Mouse (Mus musculus) left cerebral cortex, adult 6 months (tissue): ENCODE results near the gene Olfr902. TPM values are rescaled to one million over a fixed set of nuclear protein-coding genes. Genes with fewer than 3 reads are reported as not detected.

Source experiments
- long read RNA-seq, 2 experiments: library from polyadenylated mRNA; unstranded; transcript quantifications; one replicate each; pipeline ENCODE4 v2.0.0; 2019 to 2020
- polyA plus RNA-seq: library from polyadenylated mRNA; unstranded; fragments of <200 nt; fragmentation: Nextera tagmentation; gene quantifications from 2 replicates; pipeline ENCODE4 v1.2.3, GENCODE M21; 2021

The Olfr902 gene
- not detected in 2 replicates for polyA plus RNA-seq
- long read RNA-seq, experiment 1: 0 reads
- long read RNA-seq, experiment 2: 0 reads

DNA sequence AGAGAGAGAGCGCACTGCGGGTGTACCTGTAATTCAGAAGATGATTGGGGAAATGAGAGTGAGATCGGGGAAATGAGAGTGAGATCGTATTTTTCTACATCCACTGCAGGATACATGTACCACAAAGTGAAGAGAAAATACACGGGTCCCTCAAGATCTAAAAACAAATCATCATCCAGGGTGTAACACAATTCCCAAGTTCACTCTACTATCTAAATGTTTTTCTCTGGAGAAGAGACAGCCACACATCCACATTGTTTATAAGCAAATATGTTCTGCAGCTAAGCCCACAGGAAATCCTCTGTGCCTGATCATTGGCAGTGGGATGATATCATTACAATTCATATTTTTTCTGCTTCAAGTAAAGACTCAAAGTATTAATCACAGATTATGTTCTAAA lies at the start of gene Olfr902:
Gene Olfr902 (plus strand): TSS at position 301 of the 400 bp plus-strand sequence.

DNA sequence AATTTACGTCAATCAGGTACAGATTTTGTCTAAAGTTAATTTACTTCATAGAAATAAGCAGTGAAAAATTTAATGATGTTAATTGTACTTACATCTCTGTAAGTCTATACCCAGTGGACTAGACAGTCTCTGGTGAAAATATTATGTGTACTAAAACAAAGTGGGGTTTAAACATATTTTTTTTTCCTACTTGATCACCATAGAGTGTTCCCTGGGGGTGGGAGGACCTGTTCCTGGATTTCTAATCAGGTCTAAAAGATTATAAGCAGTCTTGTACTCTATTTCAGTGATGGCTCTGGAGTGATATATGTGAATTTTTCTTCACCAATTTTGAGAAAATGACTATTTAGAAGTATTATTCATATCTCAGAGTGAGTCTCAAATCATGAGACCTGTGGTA lies 46.1 kb upstream of the Olfr902 start, which contains the start of gene Olfr147:
Gene Olfr147 (plus strand): TSS at position 301 of the 400 bp plus-strand sequence.

DNA sequence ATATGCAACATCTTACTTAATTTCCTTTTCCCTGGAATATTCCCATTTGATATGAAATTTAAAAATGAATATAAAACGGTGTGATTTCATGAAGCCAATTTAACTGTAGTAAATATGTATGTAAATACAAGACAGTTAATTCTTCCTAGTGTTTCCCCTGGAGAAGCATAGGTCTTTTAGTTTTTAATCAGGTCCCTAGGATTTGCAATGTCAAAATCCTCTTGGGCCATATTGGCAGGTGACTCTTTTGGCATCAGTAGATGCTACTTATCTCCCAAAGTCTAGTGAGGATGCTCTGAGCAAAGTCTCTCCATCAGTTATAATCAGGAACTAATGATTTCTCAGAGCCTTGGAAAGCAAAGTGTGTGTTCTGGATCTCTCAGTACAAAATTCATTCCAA lies 18.3 kb upstream of the Olfr902 start, which contains the start of gene Olfr901:
Gene Olfr901 (plus strand): TSS at position 301 of the 400 bp plus-strand sequence.

DNA sequence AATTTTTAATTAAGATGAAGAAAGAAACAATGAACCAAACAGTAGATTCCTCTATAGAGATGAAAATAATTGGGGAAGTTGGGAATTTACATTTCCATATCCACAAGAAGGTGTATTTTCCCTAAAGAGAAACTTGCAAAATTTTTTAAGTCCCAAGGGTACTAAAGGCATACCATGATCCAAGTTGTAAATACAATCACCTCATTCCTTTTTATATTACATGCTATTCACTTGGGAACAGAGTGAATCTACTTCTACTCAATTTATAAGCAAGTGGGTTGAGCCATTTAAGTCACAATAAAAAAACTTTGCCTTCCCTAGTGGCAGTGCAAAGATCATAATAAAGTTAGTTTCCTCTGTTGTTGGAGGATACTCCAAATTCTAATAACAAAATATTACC lies 15.4 kb downstream of the Olfr902 start, which contains the start of gene Olfr904:
Gene Olfr904 (plus strand): TSS at position 301 of the 400 bp plus-strand sequence.

GRCm38 (mm10) chr9:38470807-38471206 lies 23.4 kb downstream of the Olfr902 start, which contains the start of gene Olfr905:
Olfr905 (plus strand) TSS chr9:38471107.

DNA sequence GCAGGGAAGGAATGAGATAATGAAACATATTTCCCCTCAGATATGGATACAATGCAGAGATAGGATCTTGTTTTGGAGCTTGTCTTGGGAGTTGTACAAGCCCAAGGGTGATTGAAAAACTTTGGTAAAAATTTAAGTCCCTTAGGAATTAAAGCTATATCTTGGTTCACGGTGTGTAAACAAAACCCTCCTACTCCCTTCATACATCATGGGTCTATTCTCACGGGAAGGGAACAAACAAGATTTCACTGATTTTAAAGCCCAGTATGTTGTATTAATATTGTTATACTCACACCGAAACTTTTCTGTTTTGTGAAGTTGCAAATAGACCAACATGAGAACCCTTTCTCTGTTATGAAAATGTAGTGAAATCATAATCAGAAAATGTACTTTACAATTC lies 39.3 kb downstream of the Olfr902 start, which contains the start of gene Olfr906:
Gene Olfr906 (plus strand): TSS at position 301 of the 400 bp plus-strand sequence.

GRCm38 (mm10) chr9:38495501-38495900 lies 48.0 kb downstream of the Olfr902 start, which contains the start of gene Olfr907:
Olfr907 (plus strand) TSS chr9:38495801.

Other genes with a start within 250 kb of the Olfr902 start
- not detected in 2 replicates for gene Olfr893, start 239.3 kb upstream of the Olfr902 start, polyA plus RNA-seq
- not detected in 2 replicates for gene Olfr894, start 229.6 kb upstream of the Olfr902 start, polyA plus RNA-seq
- not detected in 2 replicates for gene Olfr143, start 194.9 kb upstream of the Olfr902 start, polyA plus RNA-seq
- gene Olfr895, start 179.8 kb upstream of the Olfr902 start, polyA plus RNA-seq: not detected in 2 replicates
- gene Olfr896-ps1, start 156.5 kb upstream of the Olfr902 start, polyA plus RNA-seq: not detected in 2 replicates
- not detected in 2 replicates for gene Olfr25, start 118.6 kb upstream of the Olfr902 start, polyA plus RNA-seq
- not detected in 2 replicates for gene Olfr898, start 99.2 kb upstream of the Olfr902 start, polyA plus RNA-seq
- not detected in 2 replicates for gene Olfr250, start 80.8 kb upstream of the Olfr902 start, polyA plus RNA-seq
- not detected in 2 replicates for gene Olfr251, start 70.6 kb upstream of the Olfr902 start, polyA plus RNA-seq
- gene Olfr147, start 46.0 kb upstream of the Olfr902 start, polyA plus RNA-seq: not detected in 2 replicates
- gene Olfr901, start 18.2 kb upstream of the Olfr902 start, polyA plus RNA-seq: not detected in 2 replicates
- gene Olfr904, start 15.5 kb downstream of the Olfr902 start, polyA plus RNA-seq: not detected in 2 replicates
- gene Olfr905, start 23.5 kb downstream of the Olfr902 start, polyA plus RNA-seq: not detected in 2 replicates
- gene Olfr906, start 39.4 kb downstream of the Olfr902 start, polyA plus RNA-seq: not detected in 2 replicates
- not detected in 2 replicates for gene Olfr907, start 48.1 kb downstream of the Olfr902 start, polyA plus RNA-seq
- not detected in 2 replicates for gene Olfr911-ps1, start 73.9 kb downstream of the Olfr902 start, polyA plus RNA-seq
- not detected in 2 replicates for gene Olfr910, start 90.2 kb downstream of the Olfr902 start, polyA plus RNA-seq
- gene Olfr912, start 132.5 kb downstream of the Olfr902 start, polyA plus RNA-seq: not detected in 2 replicates
- gene Olfr913, start 145.1 kb downstream of the Olfr902 start, polyA plus RNA-seq: not detected in 2 replicates
- gene Olfr914, start 157.4 kb downstream of the Olfr902 start, polyA plus RNA-seq: not detected in 2 replicates
- gene Olfr916, start 212.2 kb downstream of the Olfr902 start, polyA plus RNA-seq: not detected in 2 replicates
- gene Olfr917, start 218.2 kb downstream of the Olfr902 start, polyA plus RNA-seq: not detected in 2 replicates
- not detected in 2 replicates for gene Olfr918, start 226.9 kb downstream of the Olfr902 start, polyA plus RNA-seq